Mouse (Mus musculus) frontal cortex, postnatal 14 days (tissue): ENCODE data around the gene Gm16181.

Experiments
- DNase-seq, 2 experiments: peaks; one replicate each; pipeline ENCODE4 v3.0.0; 2022; ENCODE audit warnings: low spot score in 2 of 2

Gene Gm16181

DNA sequence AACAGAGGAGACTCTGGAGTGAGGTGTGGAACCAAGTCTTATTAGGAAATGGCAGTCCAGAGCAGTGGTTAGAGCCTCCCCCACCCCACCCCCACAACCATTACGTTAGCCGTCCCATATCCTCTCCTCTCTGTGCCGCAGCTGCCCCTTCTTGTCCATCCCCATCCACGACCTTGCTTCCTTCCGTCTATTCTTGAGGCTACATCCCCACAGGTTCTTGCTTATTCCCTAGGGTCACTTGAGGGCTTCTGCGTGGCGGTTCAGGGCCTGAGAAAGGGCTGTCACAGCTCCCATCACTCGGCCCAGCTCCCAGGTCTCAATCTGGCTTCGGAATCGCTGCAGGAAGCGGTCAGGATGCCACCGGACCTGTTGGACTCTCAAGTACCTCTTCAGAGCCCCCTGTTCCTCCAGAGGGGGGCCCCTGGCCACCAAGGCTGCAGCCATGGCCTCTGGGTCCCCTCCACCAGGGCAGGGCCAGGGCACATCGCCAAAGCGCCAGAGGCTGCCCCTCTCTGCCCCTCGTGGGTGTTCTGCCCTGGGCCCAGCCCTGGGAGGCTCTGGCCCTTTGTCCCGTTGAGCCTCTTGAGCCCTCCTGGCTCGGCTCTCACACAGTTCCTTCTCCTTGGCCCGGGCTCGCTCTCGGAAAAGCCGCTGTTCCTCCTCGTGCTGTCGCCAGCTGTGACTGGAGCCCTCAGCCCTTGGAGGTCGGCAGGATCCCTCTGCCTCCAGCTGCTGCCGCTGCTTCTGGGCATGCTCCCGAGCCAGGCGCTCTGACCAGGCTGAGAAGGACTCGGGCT lies at the start of gene Gm16181:
TSS of gene Gm16181 (plus strand) at position 679 of the 797 bp plus-strand sequence.
- DNase-seq: no peak

DNA sequence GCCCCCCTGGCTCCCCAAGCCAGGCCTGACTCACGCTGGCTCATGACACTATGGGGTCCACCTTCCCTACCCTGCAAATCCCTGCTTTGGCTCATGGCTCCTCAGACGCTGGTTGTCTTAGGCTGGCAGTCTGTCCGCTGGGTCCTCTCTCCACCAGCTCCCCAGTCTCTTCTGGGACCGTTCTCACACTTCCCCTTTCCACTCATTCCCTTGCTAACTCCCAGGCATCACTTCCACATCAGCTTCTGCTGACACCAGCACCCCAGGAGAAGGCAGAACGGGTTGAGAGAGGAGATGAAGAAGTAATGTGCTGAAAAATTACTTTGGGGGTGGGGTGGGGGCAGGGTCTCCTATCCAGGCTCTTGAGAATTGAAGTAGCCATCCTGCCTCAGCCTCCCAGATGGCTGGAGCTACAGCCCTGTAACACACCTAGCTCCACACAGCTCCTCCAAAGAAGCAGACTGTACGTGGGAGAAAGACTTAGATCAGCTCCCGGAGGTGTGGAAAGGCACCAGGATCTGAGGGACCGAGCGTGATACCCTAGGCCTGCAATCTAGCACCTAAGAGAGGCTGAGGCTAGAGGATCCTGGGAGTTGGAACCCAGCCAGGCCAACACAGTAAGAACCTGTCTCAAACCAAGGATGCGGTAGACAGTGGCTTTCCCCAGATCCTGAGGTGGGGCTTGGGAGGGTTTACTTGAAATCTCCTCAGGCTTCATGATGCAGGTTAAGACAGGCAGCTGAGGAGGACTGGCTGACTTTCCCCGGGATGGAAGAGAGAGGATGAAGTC lies 48.0 kb upstream of the Gm16181 start:
- no peak for DNase-seq

DNA sequence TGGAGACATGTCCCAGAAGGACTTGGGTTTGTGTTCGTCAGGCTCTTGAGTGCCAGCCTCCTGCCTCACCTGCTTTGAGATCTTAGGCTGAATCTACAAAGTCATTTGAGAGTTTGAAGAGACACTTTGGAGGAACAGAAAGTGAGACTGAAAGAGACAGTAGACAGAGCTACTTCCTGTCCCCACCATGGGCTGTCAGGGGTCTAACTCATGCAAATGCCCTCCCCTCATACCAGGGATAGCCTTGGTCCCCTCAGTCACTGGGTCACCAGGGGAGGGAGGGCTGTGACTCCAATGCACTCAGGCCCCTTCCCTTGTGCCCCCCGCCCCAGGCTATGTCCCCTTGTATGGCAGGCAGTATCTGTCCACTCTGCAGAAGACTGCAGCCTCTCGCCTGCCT lies 47.3 kb upstream of the Gm16181 start:
- no peak for DNase-seq

DNA sequence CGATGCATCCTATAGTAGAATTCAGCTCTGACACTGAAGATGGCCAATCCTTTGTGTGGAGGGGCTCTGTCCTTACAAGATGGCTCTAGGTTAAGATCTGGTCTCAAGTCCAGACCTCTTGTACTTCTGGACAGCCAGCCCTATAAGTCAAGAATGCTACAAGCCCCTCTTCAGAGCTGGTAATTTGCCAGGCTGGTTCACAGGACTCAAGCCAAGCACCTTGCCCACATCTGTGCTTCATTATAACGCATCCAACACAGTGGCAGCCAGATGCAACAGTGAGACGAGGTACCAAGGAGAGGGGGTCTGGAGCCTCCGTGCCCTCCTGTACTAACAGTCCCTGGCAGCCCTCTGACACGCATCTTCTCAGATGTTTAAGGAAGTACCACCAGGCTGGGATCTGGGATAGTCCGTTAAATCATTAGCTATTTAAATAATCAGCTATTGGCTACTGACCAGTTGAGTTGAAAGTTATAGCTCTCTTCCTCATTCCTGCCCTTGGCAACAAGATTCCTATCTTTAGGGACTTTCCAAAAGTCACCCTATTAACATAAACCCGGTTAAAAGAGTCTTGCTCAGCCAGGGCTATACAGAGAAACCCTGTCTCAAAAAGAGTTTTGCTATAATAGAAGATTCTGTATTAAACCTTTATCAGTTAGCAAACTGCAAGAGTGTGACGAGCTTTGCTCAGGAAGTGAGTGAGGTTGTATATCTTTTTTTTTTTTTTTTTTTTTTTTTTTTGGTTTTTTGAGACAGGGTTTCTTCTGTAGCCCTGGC lies 46.2 kb upstream of the Gm16181 start:
- no peak for DNase-seq

DNA sequence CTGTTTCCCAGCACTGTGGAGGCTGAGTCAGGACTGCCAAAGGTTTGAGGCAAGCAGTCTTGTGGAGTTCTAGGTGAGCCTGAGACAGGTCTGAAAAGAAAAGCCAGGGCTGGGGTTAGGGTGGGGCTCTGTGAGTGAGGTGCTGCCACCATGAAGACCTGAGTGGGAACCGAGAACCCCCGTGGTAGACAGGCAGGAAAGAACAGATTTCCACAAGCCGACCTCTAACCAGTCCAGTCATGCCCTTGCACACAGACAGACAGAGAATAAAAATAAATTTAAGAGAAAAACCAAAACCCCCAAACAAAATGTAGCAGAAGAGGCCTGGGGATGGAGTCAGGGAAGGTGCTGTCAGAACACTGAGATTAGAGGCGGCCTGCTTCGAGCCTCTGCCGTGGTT lies 45.3 kb upstream of the Gm16181 start:
- no peak for DNase-seq

DNA sequence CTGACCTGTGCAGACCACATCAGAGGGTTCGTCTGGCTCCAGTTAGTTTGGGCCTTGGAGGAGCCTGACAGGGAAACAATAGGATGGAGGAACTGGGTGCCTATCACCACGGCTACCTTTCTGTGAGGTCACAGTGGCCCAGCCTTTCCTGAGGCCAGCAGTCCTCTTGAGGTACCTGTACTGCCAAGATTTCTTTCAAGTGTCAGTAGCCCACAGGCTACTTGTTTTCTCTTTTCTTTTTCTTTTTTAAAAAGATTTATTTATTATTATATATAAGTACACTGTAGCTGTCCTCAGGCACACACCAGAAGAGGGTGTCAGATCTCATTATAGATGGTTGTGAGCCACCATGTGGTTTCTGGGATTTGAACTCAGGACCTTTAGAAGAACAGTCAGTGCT lies 44.7 kb upstream of the Gm16181 start, which contains the start of gene Aif1:
TSS of gene Aif1 (minus strand) at position 101 of the 400 bp plus-strand sequence.
- DNase-seq: no peak

DNA sequence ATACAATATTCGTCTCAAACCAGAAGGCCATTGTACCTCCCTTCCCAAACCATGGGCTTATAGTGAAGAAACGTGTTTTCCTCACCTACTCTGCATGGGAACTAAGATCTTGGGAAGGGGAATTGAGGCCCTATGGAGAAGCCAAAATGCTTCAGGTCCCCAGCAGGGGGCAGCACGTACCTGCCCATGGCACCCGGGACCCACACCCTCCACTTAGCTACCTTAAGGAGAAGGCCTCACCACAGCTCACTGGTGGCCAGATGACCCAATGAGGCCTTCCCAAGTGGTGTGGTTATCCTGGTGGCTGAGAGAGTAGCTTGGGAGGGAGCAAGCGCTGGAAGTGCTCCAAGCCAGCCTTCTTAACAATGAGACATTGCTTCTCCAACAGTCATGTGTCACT lies 42.1 kb upstream of the Gm16181 start:
- no peak for DNase-seq

DNA sequence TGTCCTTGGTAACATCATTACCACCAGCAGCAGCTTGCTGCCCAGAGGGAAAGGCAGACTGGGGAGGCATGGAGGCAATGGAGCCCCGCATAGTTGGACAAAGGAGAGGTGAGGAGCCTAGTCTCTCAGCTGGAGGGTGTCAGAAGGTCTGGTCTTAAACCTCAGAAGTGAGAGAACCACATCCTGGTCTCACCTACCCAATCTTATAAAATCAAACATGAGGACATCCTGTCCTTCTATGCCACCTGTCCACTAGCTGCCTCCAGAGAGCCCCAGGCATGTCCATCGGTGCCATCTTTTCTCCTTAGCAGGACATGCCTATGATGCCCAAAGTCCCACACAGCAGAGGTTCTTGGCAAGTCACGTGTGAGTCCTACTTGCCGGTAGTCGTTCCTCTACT lies 40.5 kb upstream of the Gm16181 start:
- DNase-seq: no peak

DNA sequence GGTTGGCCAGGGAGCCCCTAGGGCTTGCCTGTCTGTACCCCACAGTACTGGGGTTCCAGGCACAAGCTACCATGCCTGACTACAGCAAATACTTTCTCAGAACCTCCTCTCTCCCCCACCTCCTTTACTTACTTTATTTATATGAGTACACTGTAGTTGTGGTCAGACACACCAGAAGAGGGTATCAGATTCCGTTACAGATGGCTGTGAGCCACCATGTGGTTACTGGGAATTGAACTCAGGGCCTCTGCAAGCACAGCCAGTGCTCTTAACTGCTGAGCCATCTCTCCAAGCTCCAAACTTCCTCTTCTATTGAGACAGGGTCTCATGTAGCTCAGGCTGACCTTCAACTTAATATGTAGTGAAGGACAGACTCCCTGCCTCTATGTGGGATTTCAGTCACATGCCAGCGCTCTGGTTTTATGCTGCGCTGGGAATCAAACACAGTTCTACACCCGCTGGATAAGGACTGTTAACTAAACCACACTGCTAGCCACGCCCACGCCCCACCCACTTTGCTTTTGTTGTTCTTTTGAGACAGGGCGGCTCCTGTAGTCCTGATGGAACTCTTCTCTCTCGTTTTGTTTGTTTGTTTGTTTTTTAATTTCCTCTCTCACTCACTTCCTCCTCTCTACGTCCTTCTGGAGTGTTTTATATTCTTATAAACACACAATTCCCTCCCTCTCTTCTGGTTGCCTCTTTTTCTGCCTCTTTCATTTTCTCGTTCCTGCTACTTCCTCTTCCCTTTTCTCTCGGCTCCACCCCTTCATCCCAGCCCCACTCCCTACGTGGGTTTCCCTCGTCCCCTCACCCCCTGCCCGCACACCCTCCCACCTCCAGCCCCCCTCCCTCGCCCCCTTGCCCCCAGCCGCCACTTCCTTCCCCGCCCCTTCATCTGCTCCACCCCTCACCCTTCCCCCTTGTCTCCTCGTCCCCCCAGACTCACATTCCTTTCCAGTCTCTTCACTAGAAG lies 34.7 kb upstream of the Gm16181 start:
- no peak for DNase-seq

DNA sequence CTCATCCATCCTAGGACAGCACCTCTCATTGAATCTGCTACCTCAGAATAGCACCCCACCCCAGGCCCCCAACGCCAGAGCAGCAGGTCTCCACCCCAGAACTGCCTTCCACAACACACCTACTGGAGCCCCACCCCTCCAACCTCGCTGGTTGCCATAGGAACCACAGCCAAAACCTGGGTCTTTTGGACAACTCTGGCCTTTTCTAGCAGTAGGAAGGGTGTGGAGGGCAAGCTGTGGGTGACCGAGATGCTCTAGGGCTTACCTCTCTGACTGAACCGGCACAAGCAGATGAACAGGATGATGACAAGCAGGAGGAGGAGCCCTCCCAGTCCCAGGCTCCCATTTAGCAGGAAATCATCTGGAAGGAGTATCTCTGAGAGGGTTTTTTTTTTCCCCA lies 34.0 kb upstream of the Gm16181 start:
- DNase-seq: no peak

DNA sequence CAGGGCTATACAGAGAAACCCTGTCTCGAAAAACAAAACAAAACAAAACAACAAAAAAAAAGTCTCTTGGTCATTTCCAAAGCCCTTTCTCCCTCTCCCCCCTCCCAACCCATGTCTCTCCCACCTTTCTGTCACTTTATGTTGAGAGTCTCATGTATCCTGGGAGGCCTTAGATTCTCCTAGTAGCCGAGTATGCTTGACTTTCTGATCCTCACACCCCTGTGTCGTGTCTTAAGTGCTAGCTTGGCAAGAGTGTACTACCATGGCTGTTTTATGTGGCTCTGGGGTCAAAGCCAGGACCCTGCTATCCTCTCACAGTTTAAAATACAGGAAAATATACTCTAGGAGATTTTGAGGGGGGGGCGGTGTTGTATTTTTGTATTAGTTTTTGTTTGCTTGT lies 33.3 kb upstream of the Gm16181 start:
- no peak for DNase-seq

DNA sequence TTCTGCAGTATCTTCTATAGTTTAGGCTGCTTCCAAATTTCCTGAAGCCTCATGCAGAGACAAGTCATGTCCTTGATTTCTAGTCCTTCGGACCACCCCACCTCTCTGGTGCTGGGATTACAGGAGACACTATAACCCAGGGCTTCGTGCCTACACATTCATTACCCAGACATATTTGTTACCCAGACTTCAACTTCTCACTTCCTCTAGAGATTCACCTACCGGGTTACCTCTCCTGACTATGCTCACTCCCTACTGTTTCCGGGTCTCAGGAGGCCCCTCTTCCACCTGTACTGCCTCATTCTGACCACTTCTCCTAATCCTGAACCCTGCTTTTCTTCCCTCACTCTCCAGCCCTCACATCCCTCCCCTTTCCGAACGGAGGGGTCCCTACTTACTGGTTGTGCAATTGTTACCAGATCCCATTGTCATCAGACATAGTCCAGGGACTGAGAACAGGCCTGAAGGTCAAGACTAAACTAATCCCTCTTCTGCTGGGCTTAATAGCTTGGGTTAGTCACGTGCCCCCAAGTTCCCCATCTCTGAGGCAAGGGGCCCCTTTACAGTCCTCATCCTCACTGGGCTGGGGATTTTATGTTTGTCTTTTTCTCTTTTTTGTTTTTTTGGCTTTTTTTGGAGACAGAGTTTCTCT lies 32.5 kb upstream of the Gm16181 start, which contains the start of gene Lst1:
TSS of gene Lst1 (minus strand) at position 481 of the 652 bp plus-strand sequence.
- no peak for DNase-seq

DNA sequence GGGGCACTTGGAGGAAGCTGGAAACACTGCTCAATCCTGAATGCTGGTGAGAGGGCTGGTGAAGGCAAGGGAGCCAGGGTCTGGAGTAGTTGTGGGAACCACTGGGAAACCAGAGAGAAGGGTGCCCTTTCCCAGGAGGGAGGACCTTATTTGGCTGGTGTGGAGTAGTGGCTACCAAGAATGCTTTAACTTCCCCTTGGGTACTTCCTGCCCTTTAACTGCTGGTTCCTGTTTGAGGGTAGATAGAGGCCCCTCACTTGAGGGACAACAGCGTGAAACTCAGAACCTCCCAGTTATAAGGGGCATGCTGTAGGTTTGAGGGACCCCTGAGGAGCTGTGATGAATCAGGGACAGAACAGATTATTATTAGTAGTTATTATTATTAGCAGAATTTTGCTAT lies 31.4 kb upstream of the Gm16181 start:
- DNase-seq: no peak

DNA sequence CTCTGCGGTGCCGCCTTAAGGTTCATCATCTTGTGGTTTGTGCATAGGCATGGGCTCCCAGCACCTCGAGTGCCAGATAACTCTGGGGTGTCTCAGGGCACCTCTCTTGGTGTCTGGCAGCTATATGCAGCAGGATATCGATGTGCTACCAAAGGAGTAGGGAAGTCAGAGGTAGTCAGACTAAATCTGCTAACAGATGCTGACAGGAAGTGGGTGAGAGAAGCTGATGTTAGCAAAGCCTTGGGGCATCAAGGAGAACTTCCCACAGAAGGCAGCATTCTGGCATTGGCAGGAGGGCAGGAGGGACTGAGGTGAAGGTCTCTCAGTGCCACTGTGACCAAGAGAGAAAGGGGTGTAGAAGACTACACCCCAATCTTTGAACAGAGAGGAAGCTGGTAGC lies 30.5 kb upstream of the Gm16181 start:
- no peak for DNase-seq

DNA sequence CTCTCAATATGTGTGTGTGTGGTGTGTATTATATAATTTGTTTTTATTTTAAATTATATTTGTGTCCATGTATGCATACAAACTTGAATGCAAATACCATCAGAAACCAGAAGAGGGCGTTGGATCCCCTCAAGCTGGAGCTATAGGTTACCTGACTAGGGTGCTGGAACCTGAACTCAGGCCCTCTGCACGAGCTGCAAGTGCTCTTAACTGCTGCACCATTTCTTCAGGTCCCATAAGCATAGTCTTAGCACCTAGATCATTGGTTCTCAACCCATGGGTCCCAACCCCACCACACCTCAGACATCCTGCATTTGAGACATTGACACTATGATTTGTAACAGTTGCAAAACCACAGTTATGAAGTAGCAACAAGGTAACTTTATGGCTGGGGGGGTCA lies 28.9 kb upstream of the Gm16181 start:
- DNase-seq: no peak

DNA sequence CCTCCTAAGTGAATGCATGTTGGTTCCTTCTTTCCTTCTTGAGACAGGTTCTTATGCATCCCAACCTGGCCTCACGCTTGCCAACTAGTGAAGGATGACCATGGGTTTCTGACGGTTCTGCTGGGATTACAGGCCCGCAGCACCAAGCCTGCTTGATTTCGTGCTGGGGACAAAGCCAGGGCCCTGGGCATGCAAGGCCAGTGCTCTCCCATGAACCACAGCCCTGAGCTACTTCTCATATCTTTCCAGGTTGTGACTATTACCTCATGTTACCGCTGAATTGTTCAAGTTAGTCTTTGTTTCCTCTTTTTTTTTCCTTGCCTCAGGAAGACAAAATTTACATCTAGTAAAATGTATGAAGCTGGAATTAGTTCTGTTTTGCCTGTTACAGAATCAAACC lies 27.7 kb upstream of the Gm16181 start:
- DNase-seq: no peak

DNA sequence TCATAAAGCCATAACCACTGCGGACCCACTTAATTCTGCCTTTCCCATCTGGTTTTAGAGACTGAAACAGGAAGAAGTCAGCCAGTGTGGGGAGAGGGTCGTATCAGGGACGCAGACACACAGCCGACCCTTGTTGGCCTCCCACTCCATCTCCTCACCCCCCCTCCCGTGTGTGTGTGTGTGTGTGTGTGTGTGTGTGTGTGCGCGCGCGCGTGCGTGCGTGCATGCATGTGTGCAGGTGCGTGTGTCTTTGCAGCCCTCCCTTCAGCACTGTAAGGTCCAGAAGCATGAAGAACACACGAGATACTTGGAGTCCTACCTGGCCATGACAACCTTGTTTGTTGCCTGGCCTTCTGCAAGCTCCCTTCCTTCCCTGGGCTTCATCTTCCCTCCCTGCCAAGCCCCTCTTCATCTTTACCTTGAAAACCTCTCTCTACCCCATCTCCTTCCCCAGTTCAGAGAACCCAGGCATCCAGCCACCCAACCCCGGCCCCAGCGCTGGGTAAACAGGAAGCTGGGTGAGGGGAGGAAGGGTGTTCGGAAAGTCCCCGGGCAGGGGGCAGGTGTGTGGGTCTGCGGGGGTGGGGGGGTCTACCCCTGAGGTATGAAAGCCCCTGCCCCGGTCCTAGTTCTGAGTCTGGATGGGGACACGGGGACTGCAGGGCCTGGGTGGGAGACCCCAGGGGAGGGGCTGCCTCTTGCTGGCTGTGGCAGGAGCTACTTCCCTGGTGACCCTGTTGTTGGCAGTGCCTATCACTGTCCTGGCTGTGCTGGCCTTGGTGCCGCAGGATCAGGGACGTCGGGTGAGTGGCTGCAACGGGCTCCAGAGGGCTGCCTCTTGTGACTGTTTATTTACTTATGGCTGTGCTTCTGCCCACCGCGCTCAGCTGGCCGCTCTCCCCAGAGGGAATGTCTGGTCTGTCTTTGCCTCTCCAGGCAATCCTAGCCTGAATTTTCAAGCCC lies 26.5 kb upstream of the Gm16181 start, which contains the start of gene Ltb:
TSS of gene Ltb (plus strand) at position 559 of the 963 bp plus-strand sequence.
- no peak for DNase-seq

DNA sequence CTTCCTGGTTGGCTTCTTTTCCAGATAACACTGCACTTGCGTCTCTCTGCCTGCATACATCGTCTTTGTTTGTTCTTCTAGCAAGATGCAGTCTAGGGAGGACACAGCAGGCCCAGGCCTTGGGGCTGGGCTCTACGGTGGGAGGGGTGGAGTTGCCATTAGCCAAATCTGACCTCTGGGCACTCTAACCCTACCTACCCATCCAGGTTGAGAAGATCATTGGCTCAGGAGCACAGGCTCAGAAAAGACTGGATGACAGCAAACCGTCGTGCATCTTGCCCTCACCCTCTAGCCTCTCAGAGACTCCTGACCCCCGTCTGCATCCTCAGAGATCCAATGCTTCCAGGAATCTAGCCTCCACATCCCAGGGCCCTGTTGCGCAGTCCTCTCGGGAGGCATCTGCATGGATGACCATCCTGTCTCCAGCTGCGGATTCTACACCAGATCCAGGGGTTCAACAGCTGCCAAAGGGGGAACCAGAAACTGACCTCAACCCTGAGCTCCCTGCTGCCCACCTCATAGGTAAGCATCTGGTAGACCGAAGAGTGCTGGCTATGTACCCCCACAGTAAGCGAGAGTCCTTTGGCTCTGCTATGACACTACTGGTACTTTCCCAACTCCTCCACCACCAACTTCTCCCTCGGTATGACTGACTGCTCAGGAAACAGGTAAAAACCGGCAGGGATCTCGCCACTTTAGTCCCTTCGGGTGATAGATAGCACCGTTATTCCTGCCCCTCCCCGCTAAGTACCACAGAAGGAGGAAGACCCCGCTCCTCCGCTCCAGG lies 25.6 kb upstream of the Gm16181 start:
- no peak for DNase-seq
